Mouse (Mus musculus): ENCODE measurements at regions not wholly inside any gene's neighbourhood (a gene's known extent, or its start where the extent isn't known, plus 50 kb on each side); places are given as distances from the start of the nearest gene placed in this dataset.
A peak's percentile ranks its signal among the peaks of the same experiment; 100 is the strongest.
"Not testable (repeated sequence)": the region's sequence is repeated elsewhere in the genome, so short reads cannot be mapped to it uniquely, and the experiment has no call there.

GRCm38 (mm10) chr2:149283274-149283673, 121.6 kb upstream of the Cst10 start:
- no peak for DNase-seq (ENCODE audit: low spot score)

- no peak for DNase-seq (ENCODE audit: low spot score)
These were observed 120.7 kb upstream of the Cst10 start for GRCm38 (mm10) chr2:149284199-149284598.

GRCm38 (mm10) chr2:149296936-149297335, 107.9 kb upstream of the Cst10 start:
- not testable (repeated sequence) for DNase-seq (ENCODE audit: low spot score)

GRCm38 (mm10) chr2:149305553-149305952, 99.3 kb upstream of the Cst10 start:
- no peak for DNase-seq (ENCODE audit: low spot score)

GRCm38 (mm10) chr2:149350239-149350811, 54.5 kb upstream of the Cst10 start:
- DNase-seq (ENCODE audit: low spot score): peak; percentile 6
